Mouse (Mus musculus) CH12.LX (cell line): ENCODE data around the gene Herc4. TPM values are rescaled to one million over a fixed set of nuclear protein-coding genes. Genes with fewer than 3 reads are reported as not detected.

Experiments used
- DNase-seq: peaks from one replicate; pipeline ENCODE4 v3.0.0-alpha.2; 2013; ENCODE audit errors: extremely low read depth
- H3K27ac ChIP-seq: 2 replicates; pipeline ENCODE4 v1.5.1; 2012; ENCODE audit warnings: low read depth, mild to moderate bottlenecking, control low read depth, moderate library complexity; ENCODE audit not compliant: insufficient read depth
- H3K27me3 ChIP-seq: replicated peaks from 2 replicates; pipeline ENCODE3; 2012; ENCODE audit warnings: inconsistent platforms
- H3K36me3 ChIP-seq, 2 experiments: replicated peaks in 1 of 2; 2 replicates each; pipeline versions ENCODE3 to v1.6.1; 2012; ENCODE audit warnings: inconsistent platforms in 1 of 2, low read length in 1 of 2, mild to moderate bottlenecking in 1 of 2, mixed read lengths in 1 of 2, moderate library complexity in 1 of 2; ENCODE audit not compliant: control insufficient read depth in 1 of 2, insufficient read depth in 1 of 2
- H3K4me1 ChIP-seq, 2 experiments: 2 replicates each; pipeline ENCODE4 v1.6.1; 2012; ENCODE audit warnings: inconsistent platforms in 1 of 2, moderate library complexity in 1 of 2; ENCODE audit not compliant: insufficient read depth in 2 of 2, control insufficient read depth in 1 of 2
- H3K4me2 ChIP-seq: 2 replicates; pipeline ENCODE4 v1.6.1; 2012; ENCODE audit warnings: low read depth, mild to moderate bottlenecking, control low read depth; ENCODE audit not compliant: poor library complexity, insufficient read depth, severe bottlenecking
- H3K4me3 ChIP-seq, 3 experiments: fragments of 150-350 bp in 1 of 3; sonication (generic) in 1 of 3; replicated peaks in 1 of 3; 2 replicates each; pipeline versions ENCODE3 to v1.5.1; 2011 to 2012; ENCODE audit warnings: low read depth in 2 of 3, low read length in 2 of 3, mild to moderate bottlenecking in 2 of 3, moderate library complexity in 2 of 3, control low read depth in 1 of 3, improper control_type of control experiment in 1 of 3, inconsistent platforms in 1 of 3, mixed read lengths in 1 of 3; ENCODE audit not compliant: poor library complexity in 1 of 3
- H3K79me2 ChIP-seq: replicated peaks from 2 replicates; pipeline ENCODE4 v1.6.1; 2012; ENCODE audit warnings: mild to moderate bottlenecking, moderate library complexity; ENCODE audit not compliant: control insufficient read depth, poor library complexity, insufficient read depth, severe bottlenecking; ENCODE audit errors: extremely low read depth
- H3K9ac ChIP-seq: 2 replicates; pipeline ENCODE4 v1.6.1; 2012; ENCODE audit warnings: low read depth, mild to moderate bottlenecking, control low read depth, moderate library complexity; ENCODE audit not compliant: insufficient read depth
- H3K9me3 ChIP-seq: replicated peaks from 2 replicates; pipeline ENCODE3; 2012; ENCODE audit warnings: low read length, inconsistent platforms, mixed read lengths
- ELF1 ChIP-seq: IDR thresholded peaks from 2 replicates; pipeline ENCODE4 v1.6.1; 2014; ENCODE audit warnings: low read depth, mild to moderate bottlenecking, inconsistent platforms, low read length, improper control_type of control experiment
- EP300 ChIP-seq: IDR thresholded peaks from 2 replicates; pipeline ENCODE4 v1.6.1; 2011; ENCODE audit warnings: low read length, improper control_type of control experiment
- JUND ChIP-seq: conservative IDR thresholded peaks from 2 replicates; pipeline ENCODE4 v1.6.1; 2011; ENCODE audit warnings: low read depth, low read length, improper control_type of control experiment
- KAT2A ChIP-seq: IDR thresholded peaks from 2 replicates; pipeline ENCODE4 v1.6.1; 2012; ENCODE audit warnings: low read length, improper control_type of control experiment, inconsistent platforms; ENCODE audit not compliant: insufficient replicate concordance
- MAX ChIP-seq: IDR thresholded peaks from 2 replicates; pipeline ENCODE4 v1.6.1; 2011; ENCODE audit warnings: low read length, improper control_type of control experiment
- MEF2A ChIP-seq: IDR thresholded peaks from 2 replicates; pipeline ENCODE4 v1.6.1; 2014; ENCODE audit warnings: low read depth, mild to moderate bottlenecking, inconsistent platforms, low read length, improper control_type of control experiment, borderline replicate concordance
- MXI1 ChIP-seq: IDR thresholded peaks from 2 replicates; pipeline ENCODE4 v1.6.1; 2011; ENCODE audit warnings: mild to moderate bottlenecking, low read depth, low read length, improper control_type of control experiment
- MYC ChIP-seq: IDR thresholded peaks from 2 replicates; pipeline ENCODE4 v1.6.1; 2011; ENCODE audit warnings: low read depth, mild to moderate bottlenecking, improper control_type of control experiment, low read length
- NRF1 ChIP-seq: IDR thresholded peaks from 2 replicates; pipeline ENCODE4 v1.6.1; 2014; ENCODE audit warnings: low read depth, mild to moderate bottlenecking, inconsistent platforms, low read length, improper control_type of control experiment, moderate library complexity
- POLR2AphosphoS2 ChIP-seq: IDR thresholded peaks from 2 replicates; pipeline ENCODE4 v1.6.1; 2011; ENCODE audit warnings: low read depth, low read length, improper control_type of control experiment
- RCOR1 ChIP-seq: conservative IDR thresholded peaks from 2 replicates; pipeline ENCODE4 v1.6.1; 2012; ENCODE audit warnings: low read depth, mild to moderate bottlenecking, inconsistent platforms, low read length, improper control_type of control experiment
- TBP ChIP-seq: conservative IDR thresholded peaks from 2 replicates; pipeline ENCODE4 v1.6.1; 2011; ENCODE audit warnings: low read depth, low read length, improper control_type of control experiment
- USF2 ChIP-seq: conservative IDR thresholded peaks from 2 replicates; pipeline ENCODE4 v1.6.1; 2011; ENCODE audit warnings: low read depth, low read length, improper control_type of control experiment
- ZKSCAN1 ChIP-seq: IDR thresholded peaks from 2 replicates; pipeline ENCODE4 v1.6.1; 2012; ENCODE audit warnings: low read depth, inconsistent platforms, low read length, improper control_type of control experiment, borderline replicate concordance
- ZMIZ1 ChIP-seq: IDR thresholded peaks from 2 replicates; pipeline ENCODE4 v1.6.1; 2012; ENCODE audit warnings: low read depth, mild to moderate bottlenecking, inconsistent platforms, low read length, improper control_type of control experiment
- ZNF384 ChIP-seq: IDR thresholded peaks from 2 replicates; pipeline ENCODE4 v1.6.1; 2012; ENCODE audit warnings: low read depth, low read length, improper control_type of control experiment, inconsistent platforms
- dilution Hi-C: fragments of 300-500 bp; cut with MboI; formaldehyde crosslinking; loops from 2 replicates; pipeline ENCODE4 v1.14.3; 2020; ENCODE audit warnings: low sequenced_read_pairs; ENCODE audit not compliant: extremely low pct_unique_long_range_greater_than_20kb, extremely low pct_ligation_motif_present
- in situ Hi-C: fragments of 300-500 bp; cut with MboI; formaldehyde crosslinking; loops from 3 replicates; pipeline ENCODE4 v1.14.3; 2019; ENCODE audit warnings: low sequenced_read_pairs, low pct_ligation_motif_present, low pct_unique_long_range_greater_than_20kb, mixed read lengths
- polyA plus RNA-seq: library from polyadenylated mRNA; unstranded; fragments of >175 nt; gene quantifications from 2 replicates; pipeline ENCODE4 v1.2.1, GENCODE M21; 2012; ENCODE audit warnings: low read depth; ENCODE audit not compliant: insufficient read length
- total RNA-seq, 2 experiments: library from RNA; depleted of rRNA; stranded (reverse); fragments of 300-350 nt in 1 of 2; fragments of >200 nt in 1 of 2; gene quantifications; 2 replicates each; pipeline ENCODE4 v1.2.3; 2012 to 2014

The Herc4 gene
- total and polyA plus RNA-seq, 3 experiments = 36.6 to 96.1 (median 68.1) TPM

DNA sequence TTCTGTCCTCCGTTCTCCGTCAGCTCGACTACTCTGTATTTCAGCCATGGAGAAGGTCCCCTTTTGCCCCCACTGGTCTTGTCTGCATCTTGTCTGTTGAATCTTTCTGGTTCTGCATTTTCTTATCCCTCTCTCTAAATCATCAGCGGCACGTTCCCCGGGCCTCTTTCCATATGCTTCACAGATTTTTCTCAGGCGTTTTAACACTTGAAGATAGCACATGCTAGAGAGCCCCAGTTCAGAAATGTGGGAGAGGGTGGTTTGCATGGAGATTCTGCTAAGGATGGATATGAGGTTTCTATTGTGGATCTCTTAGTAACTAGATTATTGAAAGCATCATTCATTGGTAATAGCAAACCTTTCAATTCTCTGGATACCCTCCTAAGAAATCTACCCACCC, 13.3 kb upstream of the Herc4 start:
- Histone ChIP-seq H3K79me2 (no peaks in the 10 kb centered on the region), H3K27me3 (no peaks in the 10 kb centered on the region), H3K4me2 (no peak overlapping the region), H3K4me1 (peaks cover 0 to 21% of the 10 kb centered on the region in 2 experiments; a peak in 2 of 4 replicates), H3K4me3 (no peak overlapping the region), H3K9me3 (peaks cover 6% of the 10 kb centered on the region), H3K27ac (no peak overlapping the region), H3K9ac (no peak overlapping the region), H3K36me3 (no peaks in the 10 kb centered on the region)
- dilution Hi-C loops (no loop called here), in situ Hi-C loops (loop anchor here (10.0 kb wide), 1 partner anchor 55 kb away; no protein-coding TSS in a partner anchor)
- no peak for TF ChIP-seq ELF1
- no peak for TF ChIP-seq JUND
- no peak for TF ChIP-seq TBP
- TF ChIP-seq MXI1 = no peak
- TF ChIP-seq MYC = no peak
- TF ChIP-seq ZKSCAN1 = no peak
- no peak for TF ChIP-seq EP300
- no peak for TF ChIP-seq USF2
- no peak for TF ChIP-seq MAX
- TF ChIP-seq ZMIZ1 = no peak
- no peak for TF ChIP-seq NRF1
- TF ChIP-seq RCOR1 = no peak
- TF ChIP-seq KAT2A = no peak
- DNase-seq = no peak

- no peak overlapping the region for H3K4me2 ChIP-seq
- no peak overlapping the region for H3K4me3 ChIP-seq
- dilution Hi-C loops (no loop called here), in situ Hi-C loops (loop anchor here (10.0 kb wide), 1 partner anchor 56 kb away; no protein-coding TSS in a partner anchor)
- H3K4me1 ChIP-seq = peaks cover 0 to 21% of the 10 kb centered on the region in 2 experiments; a peak in 2 of 4 replicates
- DNase-seq = no peak
- no peak overlapping the region for H3K27ac ChIP-seq
- no peaks in the 10 kb centered on the region for H3K79me2 ChIP-seq
- H3K9me3 ChIP-seq = peaks cover 7% of the 10 kb centered on the region
- H3K9ac ChIP-seq = no peak overlapping the region
- H3K36me3 ChIP-seq = no peaks in the 10 kb centered on the region
- H3K27me3 ChIP-seq = no peaks in the 10 kb centered on the region
- TF ChIP-seq NRF1 (no peak), POLR2AphosphoS2 (no peak), ZNF384 (no peak), MAX (no peak), MEF2A (peak; percentile 55; the same call in 1 of the 2 replicates)
Observed at GRCm38 (mm10) chr10:63230854-63231253, 12.8 kb upstream of the Herc4 start.
